Mouse (Mus musculus) small intestine, adult 2 months (tissue): ENCODE measurements at regions not wholly inside any gene's neighbourhood (a gene's known extent, or its start where the extent isn't known, plus 50 kb on each side); places are given as distances from the start of the nearest gene placed in this dataset.

Source experiments
- H3K27ac ChIP-seq: fragments of 200-500 bp; 2 replicates; pipeline ENCODE4 v1.5.1; 2012; ENCODE audit warnings: low read depth, low read length, control low read depth, inconsistent platforms; ENCODE audit not compliant: insufficient read depth
- H3K27me3 ChIP-seq: fragments of 200-500 bp; 2 replicates; pipeline ENCODE4 v1.6.1; 2012; ENCODE audit warnings: mild to moderate bottlenecking, moderate library complexity, low read length, inconsistent platforms; ENCODE audit not compliant: control insufficient read depth, insufficient read depth
- H3K36me3 ChIP-seq: fragments of 200-500 bp; 2 replicates; pipeline ENCODE4 v1.6.1; 2012; ENCODE audit warnings: mild to moderate bottlenecking, low read length, control low read depth, inconsistent platforms; ENCODE audit not compliant: control insufficient read depth, insufficient read depth
- H3K4me1 ChIP-seq: fragments of 200-500 bp; 2 replicates; pipeline ENCODE4 v1.6.1; 2012; ENCODE audit warnings: low read length, inconsistent platforms, mixed read lengths; ENCODE audit not compliant: control insufficient read depth, insufficient read depth, insufficient read length
- H3K4me3 ChIP-seq: fragments of 200-500 bp; 2 replicates; pipeline ENCODE4 v1.5.1; 2012; ENCODE audit warnings: low read depth, mild to moderate bottlenecking, control low read depth, inconsistent platforms, low read length, moderate library complexity
- CTCF ChIP-seq: fragments of 200-500 bp; IDR thresholded peaks from 2 replicates; pipeline ENCODE4 v1.5.1; 2012; ENCODE audit warnings: low read depth, mild to moderate bottlenecking, control low read depth, inconsistent platforms, low read length, moderate library complexity, mixed read lengths; ENCODE audit not compliant: insufficient replicate concordance, insufficient read length; ENCODE audit errors: extremely low read depth
- POLR2A ChIP-seq: fragments of 200-500 bp; IDR thresholded peaks from 2 replicates; pipeline ENCODE4 v1.6.1; 2012; ENCODE audit warnings: low read depth, mild to moderate bottlenecking, control low read depth, inconsistent platforms, low read length, moderate library complexity
- WGBS: fragments of 180-500 bp; shearing (Covaris S2); methylation state at CpG from one replicate; pipeline ENCODE4 v1.1.7; 2018; 5-methylcytosine and 5-hydroxymethylcytosine counted together

DNA sequence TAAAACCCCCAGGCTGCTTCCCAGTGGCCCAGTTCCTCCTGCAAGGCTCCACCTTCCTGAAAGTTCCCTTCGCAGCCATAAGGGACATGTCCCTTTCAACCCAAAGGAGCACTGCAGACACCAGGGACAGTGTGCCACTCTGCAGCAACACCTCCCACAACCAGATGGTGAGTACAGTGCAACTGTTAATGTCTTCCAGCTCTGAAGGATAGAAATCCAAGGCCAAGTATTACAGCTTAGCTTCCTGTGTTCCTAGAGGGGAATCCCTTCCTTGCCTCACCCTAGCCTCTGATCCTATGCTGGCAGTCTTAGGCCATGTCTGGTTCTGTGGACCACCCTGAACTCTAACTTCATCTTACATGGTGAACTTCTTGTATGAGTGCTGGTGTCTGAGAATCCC, 187.2 kb downstream of the Satb1 start:
- Histone ChIP-seq H3K4me3 (no peak overlapping the region), H3K4me1 (no peaks in the 10 kb centered on the region), H3K27me3 (no peaks in the 10 kb centered on the region), H3K36me3 (no peaks in the 10 kb centered on the region), H3K27ac (no peak overlapping the region)
- TF ChIP-seq POLR2A (no peak), CTCF (no peak)
- 75% methylated on average over 1 of the region's 1 CpGs for WGBS

DNA sequence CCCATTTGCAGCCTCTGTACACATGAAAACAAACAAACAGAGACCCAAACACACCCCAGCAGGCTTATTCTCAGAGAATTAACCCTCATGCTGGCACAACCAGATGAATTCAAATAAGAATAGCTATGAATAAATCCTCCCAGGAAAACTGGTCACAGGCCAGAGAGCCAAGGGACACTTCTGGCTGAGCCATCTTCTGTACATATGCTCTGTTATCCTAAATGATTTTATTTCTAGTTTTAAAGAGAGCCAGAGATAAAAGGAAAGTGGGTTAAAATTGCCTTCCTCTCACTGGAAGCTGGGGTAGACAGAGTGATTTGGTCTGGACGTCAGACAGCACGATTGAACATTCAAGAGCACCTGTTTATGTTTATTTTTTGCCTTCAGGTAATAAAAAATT, 190.4 kb downstream of the Satb1 start:
- no peak overlapping the region for H3K27ac ChIP-seq
- 54% methylated on average over 2 of the region's 2 CpGs for WGBS

DNA sequence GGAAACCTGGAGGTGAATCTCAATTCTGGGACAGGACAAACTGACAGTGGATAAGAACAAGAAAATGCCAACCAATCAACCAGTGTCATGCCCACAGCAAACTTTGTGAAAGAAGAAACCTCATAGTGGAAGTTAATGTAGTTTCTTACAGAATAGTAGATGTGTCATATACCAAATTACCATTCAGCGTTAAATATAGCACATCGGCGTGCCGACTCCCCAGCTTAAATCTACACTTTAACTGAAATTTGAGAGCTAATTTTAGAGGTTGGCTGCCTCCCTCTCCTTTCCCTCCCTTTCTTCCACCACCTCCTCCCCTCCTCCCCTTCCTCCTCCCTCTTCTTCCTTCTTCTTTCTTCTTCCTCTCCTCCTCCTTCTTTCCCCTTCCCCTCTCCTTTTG, 197.2 kb downstream of the Satb1 start:
- H3K36me3 ChIP-seq, result no peaks in the 10 kb centered on the region
- 86% methylated on average over 4 of the region's 4 CpGs for WGBS
- H3K4me3 ChIP-seq, result no peak overlapping the region
- H3K4me1 ChIP-seq, result no peaks in the 10 kb centered on the region
- no peaks in the 10 kb centered on the region for H3K27me3 ChIP-seq
- H3K27ac ChIP-seq, result no peak overlapping the region
- TF ChIP-seq POLR2A (no peak), CTCF (no peak)

More for the DNA sequence above, 190.4 kb downstream of the Satb1 start:
- TF ChIP-seq CTCF (no peak), POLR2A (no peak)
- no peaks in the 10 kb centered on the region for H3K27me3 ChIP-seq
- no peaks in the 10 kb centered on the region for H3K4me1 ChIP-seq
- H3K36me3 ChIP-seq, result no peaks in the 10 kb centered on the region
- no peak overlapping the region for H3K4me3 ChIP-seq

DNA sequence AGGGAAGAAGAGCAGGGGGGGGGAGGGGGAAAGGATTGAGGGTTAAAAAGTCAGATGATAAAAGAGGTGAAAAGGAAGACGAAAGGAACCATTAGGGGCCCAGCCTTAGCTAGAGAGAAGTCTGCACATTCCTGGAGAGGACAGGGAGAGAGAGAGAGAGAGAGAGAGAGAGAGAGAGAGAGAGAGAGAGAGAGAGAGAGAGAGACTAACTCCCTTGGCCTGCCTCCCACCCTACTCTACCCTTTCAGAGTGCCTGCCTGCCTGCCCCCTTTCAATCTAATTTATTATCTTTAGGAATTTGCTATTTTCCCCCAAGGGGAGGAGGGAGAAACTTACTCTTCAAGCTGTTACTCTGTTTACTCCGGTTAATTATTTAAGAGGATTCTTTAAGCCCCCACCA, 201.5 kb downstream of the Satb1 start:
- WGBS, result 29% methylated on average over 2 of the region's 2 CpGs

DNA sequence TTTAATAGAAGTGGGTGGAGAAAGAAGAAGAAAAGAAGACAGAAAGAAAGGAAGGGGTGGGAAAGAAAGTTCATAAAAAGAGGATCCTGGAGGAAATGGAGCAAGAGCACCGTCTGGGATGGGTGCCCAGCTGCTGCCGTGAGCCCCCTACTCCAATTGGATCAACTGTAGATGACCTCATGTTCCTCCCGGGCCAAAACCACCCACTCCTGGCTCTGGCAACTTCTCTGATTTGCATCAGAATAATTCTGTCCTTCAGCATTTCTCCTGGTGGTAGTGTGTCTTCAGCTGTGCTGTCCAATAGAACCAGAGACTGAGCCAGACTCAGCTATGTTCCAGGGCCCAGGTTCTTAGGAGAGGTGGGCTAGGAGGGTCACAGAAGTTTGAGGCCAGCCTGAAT, 212.6 kb downstream of the Satb1 start:
- WGBS, result 65% methylated on average over 3 of the region's 3 CpGs
- no peak for TF ChIP-seq POLR2A
- TF ChIP-seq CTCF, result no peak
- Histone ChIP-seq H3K27me3 (no peaks in the 10 kb centered on the region), H3K4me1 (no peaks in the 10 kb centered on the region), H3K4me3 (no peak overlapping the region), H3K36me3 (no peaks in the 10 kb centered on the region), H3K27ac (no peak overlapping the region)

More for the DNA sequence above, 201.5 kb downstream of the Satb1 start:
- no peak overlapping the region for H3K4me3 ChIP-seq
- no peak for TF ChIP-seq CTCF
- TF ChIP-seq POLR2A, result no peak
- H3K27ac ChIP-seq, result no peak overlapping the region
- no peaks in the 10 kb centered on the region for H3K4me1 ChIP-seq
- no peaks in the 10 kb centered on the region for H3K27me3 ChIP-seq
- H3K36me3 ChIP-seq, result no peaks in the 10 kb centered on the region

DNA sequence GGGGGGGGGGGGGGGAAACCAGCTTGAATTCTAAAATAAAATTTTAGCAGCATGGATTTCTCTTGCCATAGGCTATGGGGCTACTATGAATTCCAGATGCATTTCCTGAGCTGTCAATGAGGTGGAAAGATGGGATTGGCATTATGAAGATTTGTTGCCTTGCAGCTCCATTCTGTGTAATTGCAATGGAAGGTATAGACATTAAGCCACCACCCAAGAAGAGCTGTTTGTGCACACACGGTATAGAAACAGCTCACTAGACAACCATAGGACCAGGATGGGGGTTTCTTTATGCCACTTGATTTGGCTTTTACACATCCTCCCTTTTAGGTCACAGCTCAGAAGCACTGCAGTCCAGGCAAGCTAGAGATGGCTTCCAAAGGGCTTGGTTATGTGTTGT, 247.8 kb downstream of the Satb1 start:
- TF ChIP-seq POLR2A (no peak), CTCF (no peak)
- Histone ChIP-seq H3K27ac (no peak overlapping the region), H3K4me3 (no peak overlapping the region), H3K27me3 (no peaks in the 10 kb centered on the region), H3K4me1 (no peaks in the 10 kb centered on the region), H3K36me3 (no peaks in the 10 kb centered on the region)
- 67% methylated on average over 1 of the region's 1 CpGs for WGBS

DNA sequence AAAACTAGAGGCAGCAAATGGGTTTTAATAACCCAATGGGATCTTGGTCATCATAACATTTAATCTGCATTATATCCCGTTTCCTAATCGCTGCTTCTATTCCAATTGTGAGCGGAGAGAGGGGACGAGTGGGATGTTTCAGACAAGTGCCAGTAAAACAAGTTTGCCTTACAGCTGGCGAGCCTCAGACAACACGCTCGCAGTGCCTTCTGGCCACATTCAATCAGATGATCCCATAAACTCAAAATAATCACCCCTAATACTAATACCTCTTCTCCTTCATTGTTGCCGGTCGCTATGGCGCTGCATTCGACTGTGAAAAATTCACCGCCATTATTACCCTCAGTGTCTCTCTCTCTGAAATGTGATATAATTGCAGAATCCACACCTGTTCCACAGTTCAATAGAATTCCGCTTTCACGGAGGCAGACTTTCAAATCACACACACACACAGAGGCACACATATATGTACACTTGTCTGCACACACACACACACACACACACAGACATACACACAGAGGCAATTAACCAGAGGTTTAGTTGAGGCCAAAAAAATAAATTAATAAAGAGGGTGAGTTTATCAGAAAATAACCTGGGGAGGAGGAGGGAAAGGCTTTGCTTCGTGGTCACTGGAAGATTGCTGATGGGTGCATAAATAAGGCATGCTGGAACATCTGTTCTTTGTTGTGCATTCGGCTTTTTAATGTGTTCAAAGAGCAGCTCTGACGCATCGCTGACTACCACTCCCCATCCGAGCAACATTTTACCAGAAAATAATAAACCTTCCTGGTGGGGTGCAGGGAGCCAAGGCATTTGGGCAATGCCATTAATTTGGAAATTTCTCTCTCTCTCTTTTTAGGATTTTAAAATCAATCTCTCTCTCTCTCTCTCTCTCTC, 248.9 kb downstream of the Satb1 start:
- no peaks in the 10 kb centered on the region for H3K4me1 ChIP-seq
- TF ChIP-seq POLR2A (no peak), CTCF (no peak)
- 81% methylated on average over 19 of the region's 19 CpGs for WGBS
- no peaks in the 10 kb centered on the region for H3K36me3 ChIP-seq
- H3K27me3 ChIP-seq, result no peaks in the 10 kb centered on the region
- H3K4me3 ChIP-seq, result no peak overlapping the region
- no peak overlapping the region for H3K27ac ChIP-seq
